Mouse (Mus musculus) right cerebral cortex, adult 2 months (tissue): ENCODE data around the gene Zkscan17.
A peak's percentile ranks its signal among the peaks of the same experiment; 100 is the strongest.

Experiments
- DNase-seq, 2 experiments: peaks; one replicate each; pipeline ENCODE4 v3.0.0; 2021 to 2022; ENCODE audit warnings: low spot score in 2 of 2

Gene Zkscan17

GRCm38 (mm10) chr11:59519741-59520495, 6.6 kb downstream of the Zkscan17 start:
- DNase-seq: no peak

- DNase-seq: no peak
These were observed 8.3 kb downstream of the Zkscan17 start for GRCm38 (mm10) chr11:59518226-59518625.

GRCm38 (mm10) chr11:59517441-59517840, 9.1 kb downstream of the Zkscan17 start:
- no peak for DNase-seq

- DNase-seq: no peak
These were observed 11.8 kb downstream of the Zkscan17 start for GRCm38 (mm10) chr11:59514789-59515188.

- DNase-seq: no peak
These were observed 12.2 kb downstream of the Zkscan17 start for GRCm38 (mm10) chr11:59514381-59514780.

GRCm38 (mm10) chr11:59513556-59513955, 13.0 kb downstream of the Zkscan17 start:
- DNase-seq: no peak

GRCm38 (mm10) chr11:59512733-59513132, 13.8 kb downstream of the Zkscan17 start:
- DNase-seq: no peak

GRCm38 (mm10) chr11:59511558-59511957, 15.0 kb downstream of the Zkscan17 start:
- no peak for DNase-seq

- DNase-seq: no peak
These were observed 19.9 kb downstream of the Zkscan17 start for GRCm38 (mm10) chr11:59506713-59507074.

GRCm38 (mm10) chr11:59505839-59506712, 20.5 kb downstream of the Zkscan17 start:
- peak; percentile 63 for DNase-seq

GRCm38 (mm10) chr11:59505351-59505838, 21.2 kb downstream of the Zkscan17 start:
- DNase-seq: peak; percentile 68

GRCm38 (mm10) chr11:59501978-59502700, 24.4 kb downstream of the Zkscan17 start:
- no peak for DNase-seq

GRCm38 (mm10) chr11:59497747-59498146, 28.8 kb downstream of the Zkscan17 start:
- DNase-seq: no peak

- DNase-seq: peak; percentile 34 to 41
These were observed 29.8 kb downstream of the Zkscan17 start for GRCm38 (mm10) chr11:59496672-59497310.

GRCm38 (mm10) chr11:59486222-59486621, 40.3 kb downstream of the Zkscan17 start:
- DNase-seq: no peak

GRCm38 (mm10) chr11:59485641-59486040, 40.9 kb downstream of the Zkscan17 start:
- no peak for DNase-seq

GRCm38 (mm10) chr11:59483212-59483611, 43.3 kb downstream of the Zkscan17 start:
- peak; percentile 73 to 75 for DNase-seq

GRCm38 (mm10) chr11:59477240-59477639, 49.3 kb downstream of the Zkscan17 start:
- no peak for DNase-seq

- DNase-seq: peak; percentile 91 to 96
These were observed 54.2 kb downstream of the Zkscan17 start, which contains the start of gene Zfp867 for GRCm38 (mm10) chr11:59472326-59472677. Zfp867 (minus strand) TSS chr11:59472474.

- no peak for DNase-seq
These were observed 54.9 kb downstream of the Zkscan17 start for GRCm38 (mm10) chr11:59471413-59472325.
